ENCODE assay signal across 8 mouse cellular contexts in genomic region chr9:44605616-44606165, GRCm38 (mm10). TPM values are rescaled to one million over a fixed set of nuclear protein-coding genes. Genes with fewer than 3 reads are reported as not detected.
DNase-seq lines count a peak whose midpoint lies in the region; ATAC-seq lines count a peak whose summit lies in the region.

No protein-coding gene starts in this region.

- H3K27me3 ChIP-seq in neural tube, embryonic 11.5 days (ENCODE audit: control insufficient read depth, insufficient read depth, low read length): no peaks in the 10 kb centered on the region
- no peaks in the 10 kb centered on the region for H3K27me3 ChIP-seq in hindbrain, embryonic 12.5 days

- peak overlapping the region; percentile 68 for H3K4me2 ChIP-seq in neural tube, embryonic 11.5 days (ENCODE audit: low read depth)
- H3K4me2 ChIP-seq in hindbrain, embryonic 12.5 days (replicated peaks): peak overlapping the region; percentile 71

- peaks cover 10% of the 10 kb centered on the region for H3K36me3 ChIP-seq in neural tube, embryonic 11.5 days (ENCODE audit: control insufficient read depth, insufficient read depth, low read length)
- H3K36me3 ChIP-seq in hindbrain, embryonic 12.5 days: peaks cover 31% of the 10 kb centered on the region

- H3K4me3 ChIP-seq in neural tube, embryonic 11.5 days (ENCODE audit: low read depth, low read length): peak overlapping the region; percentile 100
- peak overlapping the region; percentile 97 for H3K4me3 ChIP-seq in hindbrain, embryonic 12.5 days

- no peak for DNase-seq in neural tube, embryonic 11.5 days (ENCODE audit: low spot score)
- no peak for DNase-seq in neural tube, embryonic 10.5 days (ENCODE audit: extremely low spot score, low spot score)
- DNase-seq in c-Kit-positive CD71-positive TER-119-positive erythroid progenitor cells, embryonic 14.5 days (ENCODE audit: low spot score): peak; percentile 49
- no peak for DNase-seq in Muller cell, postnatal 12 days (ENCODE audit: inconsistent ontology term)
- no peak for DNase-seq in frontal cortex, postnatal 10 days (ENCODE audit: low spot score in 2 of 2)

- peak overlapping the region; percentile 100 for H3K9ac ChIP-seq in neural tube, embryonic 11.5 days (ENCODE audit: low read length)
- H3K9ac ChIP-seq in hindbrain, embryonic 12.5 days: peak overlapping the region; percentile 100

- 1% methylated on average over 13 of the region's 13 CpGs for WGBS in neural tube, embryonic 11.5 days
- 1% methylated on average over 13 of the region's 13 CpGs for WGBS in hindbrain, embryonic 12.5 days

- no peak for ATAC-seq in neural tube, embryonic 11.5 days (ENCODE audit: insufficient read depth, low FRiP score, low TSS enrichment)
- ATAC-seq in hindbrain, embryonic 12.5 days (ENCODE audit: low FRiP score): no peak
- ATAC-seq in megakaryocyte-erythroid progenitor cell, adult 5-6 weeks (replicated peaks; ENCODE audit: low FRiP score, low TSS enrichment, poor library complexity, severe bottlenecking): 0 out of 2 replicates have a peak, but pooled peaks have one; percentile 16
- ATAC-seq in granulocyte monocyte progenitor cell, adult 5-6 weeks (replicated peaks; ENCODE audit: poor library complexity, severe bottlenecking): no peak

- H3K27ac ChIP-seq in neural tube, embryonic 11.5 days (ENCODE audit: low read depth, low read length): peak overlapping the region; percentile 99
- peak overlapping the region; percentile 100 for H3K27ac ChIP-seq in hindbrain, embryonic 12.5 days

- no peaks in the 10 kb centered on the region for H3K9me3 ChIP-seq in neural tube, embryonic 11.5 days (ENCODE audit: control insufficient read depth, low read length)
- no peaks in the 10 kb centered on the region for H3K9me3 ChIP-seq in hindbrain, embryonic 12.5 days (replicated peaks)

- peaks cover 11% of the 10 kb centered on the region; the same call in 1 of the 2 replicates for H3K4me1 ChIP-seq in neural tube, embryonic 11.5 days (ENCODE audit: control insufficient read depth, insufficient read depth, low read length)
- peaks cover 29% of the 10 kb centered on the region for H3K4me1 ChIP-seq in hindbrain, embryonic 12.5 days

RNA-seq across cellular contexts. Expression of gene Ddx6, which starts 1.0 kb away (rescaled TPM):
- 11.6 and 11.9 TPM in 2 replicates for polyA plus RNA-seq in neural tube, embryonic 11.5 days (2014; fragmentation: Nextera tagmentation; extraction: Ambion mirVana)
- polyA plus RNA-seq in hindbrain, embryonic 12.5 days (2016; fragmentation: Nextera tagmentation; extraction: Ambion mirVana): 25.9 and 26.8 TPM in 2 replicates
- total RNA-seq in megakaryocyte-erythroid progenitor cell, adult 5-6 weeks (2014; fragmentation: Nextera tagmentation): 73.6 and 92.1 TPM in 2 replicates
- 76.4 and 93.3 TPM in 2 replicates for total RNA-seq in megakaryocyte-erythroid progenitor cell, adult 5-6 weeks (2017)
- 72.4 and 75.7 TPM in 2 replicates for total RNA-seq in granulocyte monocyte progenitor cell, adult 5-6 weeks (2014; fragmentation: Nextera tagmentation)
- total RNA-seq in granulocyte monocyte progenitor cell, adult 5-6 weeks (2017): 79.6 and 80.6 TPM in 2 replicates

RNA-seq across cellular contexts. Expression of gene Cxcr5, which starts 44.0 kb away (rescaled TPM):
- polyA plus RNA-seq in neural tube, embryonic 11.5 days (2014; fragmentation: Nextera tagmentation; extraction: Ambion mirVana): not detected in 2 replicates
- polyA plus RNA-seq in hindbrain, embryonic 12.5 days (2016; fragmentation: Nextera tagmentation; extraction: Ambion mirVana): not detected in 2 replicates
- 0.54 and 6.2 TPM in 2 replicates for total RNA-seq in megakaryocyte-erythroid progenitor cell, adult 5-6 weeks (2014; fragmentation: Nextera tagmentation)
- 0.08 and 1.8 TPM in 2 replicates for total RNA-seq in megakaryocyte-erythroid progenitor cell, adult 5-6 weeks (2017)
- total RNA-seq in granulocyte monocyte progenitor cell, adult 5-6 weeks (2014; fragmentation: Nextera tagmentation): not detected in 2 replicates
- total RNA-seq in granulocyte monocyte progenitor cell, adult 5-6 weeks (2017): not detected in 2 replicates
